Mouse (Mus musculus) hindbrain, embryonic 11.5 days (tissue): ENCODE results near the gene Fnbp1. TPM values are rescaled to one million over a fixed set of nuclear protein-coding genes. Genes with fewer than 3 reads are reported as not detected.
"Not testable (repeated sequence)": the region's sequence is repeated elsewhere in the genome, so short reads cannot be mapped to it uniquely, and the experiment has no call there.

ENCODE experiments used
- ATAC-seq: fragments of 200-750 bp; cut with Nextera tagmentation; 2 replicates; pipeline ENCODE4 v1.8.0; 2017; ENCODE audit warnings: mild to moderate bottlenecking, moderate TSS enrichment, moderate library complexity; ENCODE audit not compliant: low FRiP score
- DNase-seq: peaks from one replicate; pipeline ENCODE4 v3.0.0-alpha.2; 2015; ENCODE audit warnings: low spot score
- H3K27ac ChIP-seq: fragments of 300-500 bp; sonication (generic); 2 replicates; pipeline ENCODE4 v1.5.1; 2014; ENCODE audit warnings: mild to moderate bottlenecking, low read depth, low read length
- H3K27me3 ChIP-seq: fragments of 300-500 bp; sonication (generic); 2 replicates; pipeline ENCODE4 v1.6.1; 2014; ENCODE audit warnings: mild to moderate bottlenecking, low read length, moderate library complexity, mixed read lengths; ENCODE audit not compliant: control insufficient read depth, insufficient read depth
- H3K36me3 ChIP-seq: fragments of 300-500 bp; sonication (generic); 2 replicates; pipeline ENCODE4 v1.6.1; 2014; ENCODE audit warnings: mild to moderate bottlenecking, low read length, moderate library complexity, mixed read lengths; ENCODE audit not compliant: control insufficient read depth, insufficient read depth
- H3K4me1 ChIP-seq: fragments of 300-500 bp; sonication (generic); replicated peaks from 2 replicates; pipeline ENCODE4 v1.6.1; 2014; ENCODE audit warnings: low read length, mixed read lengths; ENCODE audit not compliant: control insufficient read depth, insufficient read depth
- H3K4me2 ChIP-seq: fragments of 300-500 bp; sonication (generic); replicated peaks from 2 replicates; pipeline ENCODE4 v1.6.1; 2014; ENCODE audit warnings: mild to moderate bottlenecking, low read depth, low read length
- H3K4me3 ChIP-seq: fragments of 300-500 bp; sonication (generic); 2 replicates; pipeline ENCODE4 v1.5.1; 2014; ENCODE audit warnings: low read depth, low read length
- H3K9ac ChIP-seq: fragments of 300-500 bp; sonication (generic); 2 replicates; pipeline ENCODE4 v1.6.1; 2014; ENCODE audit warnings: low read depth, low read length
- H3K9me3 ChIP-seq: fragments of 300-500 bp; sonication (generic); 2 replicates; pipeline ENCODE4 v1.6.1; 2016; ENCODE audit warnings: low read length; ENCODE audit not compliant: control insufficient read depth
- WGBS: fragments of 180-500 bp; shearing (Covaris S2); extraction: QIAGEN DNeasy Blood & Tissue Kit; methylation state at CpG from one replicate; pipeline ENCODE4 v1.1.7; 2014; 5-methylcytosine and 5-hydroxymethylcytosine counted together
- polyA plus RNA-seq: library from polyadenylated mRNA; unstranded; fragments of >200 nt; fragmentation: Nextera tagmentation; extraction: Ambion mirVana; gene quantifications from 2 replicates; pipeline ENCODE4 v1.2.1, GENCODE M21; 2014

Fnbp1 gene
- polyA plus RNA-seq, 1 experiment from 2014 or later = 14.4 TPM

GRCm38 (mm10) chr2:31172536-31172935 lies 30.7 kb upstream of the Fnbp1 start:
- DNase-seq (no peak), ATAC-seq (no peak)
- Histone ChIP-seq H3K4me1 (no peaks in the 10 kb centered on the region), H3K36me3 (peaks cover 19% of the 10 kb centered on the region), H3K27me3 (no peaks in the 10 kb centered on the region), H3K4me3 (no peak overlapping the region), H3K9ac (no peak overlapping the region), H3K4me2 (no peak overlapping the region), H3K9me3 (no peaks in the 10 kb centered on the region), H3K27ac (no peak overlapping the region)
- 94% methylated on average over 5 of the region's 5 CpGs for WGBS

- H3K27me3 ChIP-seq = no peaks in the 10 kb centered on the region
- DNase-seq (no peak), ATAC-seq (no peak)
- no peaks in the 10 kb centered on the region for H3K9me3 ChIP-seq
- no peaks in the 10 kb centered on the region for H3K4me1 ChIP-seq
- 79% methylated on average over 5 of the region's 5 CpGs for WGBS
- no peak overlapping the region for H3K9ac ChIP-seq
- no peak overlapping the region for H3K4me3 ChIP-seq
- H3K27ac ChIP-seq = no peak overlapping the region
- H3K4me2 ChIP-seq = no peak overlapping the region
- H3K36me3 ChIP-seq = peaks cover 15% of the 10 kb centered on the region
These were observed 30.2 kb upstream of the Fnbp1 start for GRCm38 (mm10) chr2:31172001-31172400.

- DNase-seq (no peak), ATAC-seq (no peak)
- Histone ChIP-seq H3K27me3 (no peaks in the 10 kb centered on the region), H3K4me3 (no peak overlapping the region), H3K9ac (no peak overlapping the region), H3K27ac (no peak overlapping the region), H3K4me2 (no peak overlapping the region), H3K4me1 (no peaks in the 10 kb centered on the region), H3K9me3 (no peaks in the 10 kb centered on the region), H3K36me3 (peaks cover 9% of the 10 kb centered on the region; the same call in 1 of the 2 replicates)
- 90% methylated on average over 6 of the region's 6 CpGs for WGBS
These were observed 28.4 kb upstream of the Fnbp1 start for GRCm38 (mm10) chr2:31170164-31170563.

GRCm38 (mm10) chr2:31169001-31169400 lies 27.2 kb upstream of the Fnbp1 start:
- 89% methylated on average over 10 of the region's 10 CpGs for WGBS
- no peak for ATAC-seq
- H3K27me3 ChIP-seq = no peaks in the 10 kb centered on the region
- no peaks in the 10 kb centered on the region for H3K4me1 ChIP-seq
- peaks cover 9% of the 10 kb centered on the region; the same call in 1 of the 2 replicates for H3K36me3 ChIP-seq
- H3K9ac ChIP-seq = no peak overlapping the region
- H3K9me3 ChIP-seq = no peaks in the 10 kb centered on the region
- H3K4me3 ChIP-seq = no peak overlapping the region
- H3K27ac ChIP-seq = no peak overlapping the region
- no peak for DNase-seq
- H3K4me2 ChIP-seq = no peak overlapping the region

- not testable (repeated sequence) for H3K4me2 ChIP-seq, H3K27ac ChIP-seq, H3K4me3 ChIP-seq, H3K4me1 ChIP-seq, H3K9me3 ChIP-seq, DNase-seq, H3K9ac ChIP-seq, H3K36me3 ChIP-seq, ATAC-seq, H3K27me3 ChIP-seq
- 91% methylated on average over 2 of the region's 2 CpGs for WGBS
These were observed 25.8 kb upstream of the Fnbp1 start for GRCm38 (mm10) chr2:31167571-31167970.

GRCm38 (mm10) chr2:31165529-31165928 lies 23.7 kb upstream of the Fnbp1 start:
- Histone ChIP-seq H3K36me3 (0 out of 2 replicates have a peak, but pooled peaks cover 2% of the 10 kb centered on the region), H3K27me3 (no peaks in the 10 kb centered on the region), H3K4me2 (no peak overlapping the region), H3K9ac (no peak overlapping the region), H3K4me3 (no peak overlapping the region), H3K9me3 (no peaks in the 10 kb centered on the region), H3K4me1 (no peaks in the 10 kb centered on the region), H3K27ac (no peak overlapping the region)
- ATAC-seq = no peak
- 73% methylated on average over 4 of the region's 4 CpGs for WGBS
- DNase-seq = no peak

- DNase-seq (no peak), ATAC-seq (no peak)
- H3K4me1 ChIP-seq = no peaks in the 10 kb centered on the region
- H3K36me3 ChIP-seq = 0 out of 2 replicates have a peak, but pooled peaks cover 2% of the 10 kb centered on the region
- H3K9me3 ChIP-seq = no peaks in the 10 kb centered on the region
- H3K27me3 ChIP-seq = no peaks in the 10 kb centered on the region
- no peak overlapping the region for H3K4me3 ChIP-seq
- no peak overlapping the region for H3K9ac ChIP-seq
- WGBS = 51% methylated on average over 5 of the region's 5 CpGs
- no peak overlapping the region for H3K4me2 ChIP-seq
- H3K27ac ChIP-seq = no peak overlapping the region
These were observed 23.1 kb upstream of the Fnbp1 start for GRCm38 (mm10) chr2:31164841-31165455.

GRCm38 (mm10) chr2:31163361-31164118 lies 21.7 kb upstream of the Fnbp1 start:
- Histone ChIP-seq H3K9me3 (no peaks in the 10 kb centered on the region), H3K27me3 (no peaks in the 10 kb centered on the region), H3K9ac (no peak overlapping the region), H3K36me3 (no peaks in the 10 kb centered on the region), H3K27ac (no peak overlapping the region), H3K4me1 (no peaks in the 10 kb centered on the region), H3K4me2 (no peak overlapping the region), H3K4me3 (no peak overlapping the region)
- DNase-seq (no peak), ATAC-seq (no peak)
- 85% methylated on average over 11 of the region's 11 CpGs for WGBS

GRCm38 (mm10) chr2:31161620-31162019 lies 19.8 kb upstream of the Fnbp1 start:
- no peaks in the 10 kb centered on the region for H3K4me1 ChIP-seq
- H3K27me3 ChIP-seq = no peaks in the 10 kb centered on the region
- ATAC-seq = no peak
- no peak overlapping the region for H3K27ac ChIP-seq
- no peak overlapping the region for H3K4me3 ChIP-seq
- no peaks in the 10 kb centered on the region for H3K36me3 ChIP-seq
- WGBS = 87% methylated on average over 4 of the region's 4 CpGs
- no peak overlapping the region for H3K9ac ChIP-seq
- H3K4me2 ChIP-seq = no peak overlapping the region
- DNase-seq = no peak
- no peaks in the 10 kb centered on the region for H3K9me3 ChIP-seq
